ENCODE assay signal across 9 mouse cellular contexts in the genomic region with DNA sequence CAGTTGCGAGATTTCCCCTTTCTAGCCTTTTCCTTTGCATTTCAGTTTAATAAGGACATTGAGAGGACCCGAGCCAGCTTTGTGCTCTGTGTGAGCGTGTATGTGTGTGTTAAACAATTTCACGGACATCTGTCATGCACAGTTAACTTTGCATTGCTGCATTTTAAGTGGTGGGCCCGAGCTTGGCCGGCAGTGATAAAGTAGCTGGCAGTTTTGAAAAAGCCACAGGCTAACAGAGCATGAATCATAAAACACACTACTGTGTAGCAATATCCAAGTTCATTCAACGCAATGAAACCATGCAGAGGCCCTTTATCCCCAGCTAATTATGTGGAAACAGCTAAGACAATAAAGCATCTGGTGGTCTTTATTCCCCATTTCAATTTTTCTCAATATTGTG.
DNase-seq lines count a peak whose midpoint lies in the region; ATAC-seq and TF ChIP-seq lines count a peak whose summit lies in the region.
"Had no signal": no experiment of that assay in that cellular context is flagged by ENCODE, and none has a peak within 500 bp of the region (broad histone marks: within the 10 kb centered on the region; RNA-seq: fewer than 3 reads in every experiment).

No protein-coding gene starts in this region.

- H3K4me3 ChIP-seq in kidney, embryonic 14.5 days (ENCODE audit: low read length): peak overlapping the region; percentile 9; the same call in 1 of the 2 replicates
- H3K4me3 ChIP-seq in kidney, adult 2 months (ENCODE audit: insufficient read depth, low read depth, low read length): no peak overlapping the region
- H3K4me3 ChIP-seq in embryonic facial prominence, embryonic 10.5 days: peak overlapping the region; percentile 31; the same call in 1 of the 2 replicates
- no peak overlapping the region for H3K4me3 ChIP-seq in hindbrain, embryonic 13.5 days
- H3K4me3 ChIP-seq in midbrain, embryonic 15.5 days: no peak overlapping the region

- no peak overlapping the region for H3K27ac ChIP-seq in kidney, embryonic 14.5 days (ENCODE audit: low read depth, low read length)
- no peak overlapping the region for H3K27ac ChIP-seq in kidney, adult 2 months (ENCODE audit: insufficient read depth, low read depth, low read length)
- H3K27ac ChIP-seq in embryonic facial prominence, embryonic 10.5 days (replicated peaks): no peak overlapping the region
- H3K27ac ChIP-seq in hindbrain, embryonic 13.5 days: no peak overlapping the region
- H3K27ac ChIP-seq in midbrain, embryonic 15.5 days: no peak overlapping the region

- peak overlapping the region; percentile 32 for H3K4me2 ChIP-seq in kidney, embryonic 14.5 days (replicated peaks; ENCODE audit: low read depth, low read length)
- peak overlapping the region; percentile 19; the same call in 1 of the 2 replicates for H3K4me2 ChIP-seq in hindbrain, embryonic 13.5 days
- H3K4me2 ChIP-seq in midbrain, embryonic 15.5 days: 0 out of 2 replicates have a peak overlapping the region, but pooled peaks have one; percentile 8

- ATAC-seq in kidney, embryonic 14.5 days (ENCODE audit: low FRiP score, low TSS enrichment): peak; percentile 20; the same call in 1 of the 2 replicates
- peak; percentile 75 for ATAC-seq in hindbrain, embryonic 13.5 days (ENCODE audit: low FRiP score)
- peak; percentile 71 for ATAC-seq in midbrain, embryonic 15.5 days (replicated peaks)

- no peak for DNase-seq in kidney, adult 2 months
- DNase-seq in embryonic facial prominence, embryonic 10.5 days (ENCODE audit: low spot score): no peak
- no peak for DNase-seq in adipocyte (ENCODE audit: low spot score)
- DNase-seq in gastrocnemius, postnatal 10 days: no peak
- no peak for DNase-seq in lung, postnatal 25 days (ENCODE audit: low spot score)
- DNase-seq: right cerebral cortex, postnatal 4 days had no signal

- H3K27me3 ChIP-seq in kidney, embryonic 14.5 days (ENCODE audit: control insufficient read depth, insufficient read depth, low read length): peaks cover 7% of the 10 kb centered on the region; the same call in 1 of the 2 replicates
- H3K27me3 ChIP-seq in kidney, adult 2 months (replicated peaks; ENCODE audit: control insufficient read depth, insufficient read depth, low read length): no peaks in the 10 kb centered on the region; the same call in 1 of the 2 replicates
- peaks cover 99% of the 10 kb centered on the region for H3K27me3 ChIP-seq in embryonic facial prominence, embryonic 10.5 days (replicated peaks; ENCODE audit: low read depth, poor library complexity, severe bottlenecking)
- peaks cover 98% of the 10 kb centered on the region for H3K27me3 ChIP-seq in hindbrain, embryonic 13.5 days
- peaks cover 94% of the 10 kb centered on the region for H3K27me3 ChIP-seq in midbrain, embryonic 15.5 days (replicated peaks)

- H3K9ac ChIP-seq in kidney, embryonic 14.5 days (ENCODE audit: low read depth, low read length): no peak overlapping the region
- H3K9ac ChIP-seq in hindbrain, embryonic 13.5 days: no peak overlapping the region
- no peak overlapping the region for H3K9ac ChIP-seq in midbrain, embryonic 15.5 days

- no peak for TF ChIP-seq CTCF in kidney, adult 2 months (conservative IDR thresholded peaks at IDR 0.05; ENCODE audit: insufficient read depth, insufficient read length, low read depth, low read length)

- 0 out of 2 replicates have a peak, but pooled peaks cover 10% of the 10 kb centered on the region for H3K4me1 ChIP-seq in kidney, embryonic 14.5 days (ENCODE audit: control insufficient read depth, insufficient read depth, low read length)
- H3K4me1 ChIP-seq in kidney, adult 2 months (ENCODE audit: control insufficient read depth, insufficient read depth, low read length): peaks cover 11% of the 10 kb centered on the region
- H3K4me1 ChIP-seq in embryonic facial prominence, embryonic 10.5 days: peaks cover 39% of the 10 kb centered on the region
- H3K4me1 ChIP-seq in hindbrain, embryonic 13.5 days (replicated peaks): peaks cover 38% of the 10 kb centered on the region
- H3K4me1 ChIP-seq in midbrain, embryonic 15.5 days: peaks cover 20% of the 10 kb centered on the region

- no peak for TF ChIP-seq POLR2A in kidney, adult 2 months (IDR thresholded peaks at IDR 0.05; ENCODE audit: low read depth, low read length)

- no peaks in the 10 kb centered on the region for H3K9me3 ChIP-seq in kidney, embryonic 14.5 days (ENCODE audit: control insufficient read depth, low read length)
- H3K9me3 ChIP-seq in embryonic facial prominence, embryonic 10.5 days: no peaks in the 10 kb centered on the region
- no peaks in the 10 kb centered on the region for H3K9me3 ChIP-seq in hindbrain, embryonic 13.5 days
- H3K9me3 ChIP-seq in midbrain, embryonic 15.5 days: no peaks in the 10 kb centered on the region

- H3K36me3 ChIP-seq in kidney, embryonic 14.5 days (ENCODE audit: control insufficient read depth, insufficient read depth, low read length): no peaks in the 10 kb centered on the region
- no peaks in the 10 kb centered on the region for H3K36me3 ChIP-seq in kidney, adult 2 months (ENCODE audit: control insufficient read depth, insufficient read depth, low read length)
- H3K36me3 ChIP-seq in embryonic facial prominence, embryonic 10.5 days (replicated peaks): no peaks in the 10 kb centered on the region
- no peaks in the 10 kb centered on the region for H3K36me3 ChIP-seq in hindbrain, embryonic 13.5 days
- no peaks in the 10 kb centered on the region for H3K36me3 ChIP-seq in midbrain, embryonic 15.5 days (replicated peaks)

- 10% methylated on average over 7 of the region's 7 CpGs for WGBS in kidney, embryonic 14.5 days
- WGBS in kidney, adult 2 months: 12% methylated on average over 7 of the region's 7 CpGs
- WGBS in embryonic facial prominence, embryonic 10.5 days: 16% methylated on average over 7 of the region's 7 CpGs
- 5% methylated on average over 7 of the region's 7 CpGs for WGBS in hindbrain, embryonic 13.5 days
- WGBS in midbrain, embryonic 15.5 days: 4% methylated on average over 7 of the region's 7 CpGs

Comparison
In these comparisons a context has a peak if more than half of its experiments do, and no peak if none do; other contexts are left out.
1. H3K4me3 ChIP-seq: peak in kidney, embryonic 14.5 days (single experiment) and embryonic facial prominence, embryonic 10.5 days (single experiment); none in kidney, adult 2 months (single experiment), hindbrain, embryonic 13.5 days (single experiment) and midbrain, embryonic 15.5 days (single experiment).
2. ATAC-seq: peak in every context shown above with its lines; median percentile 75 in hindbrain, embryonic 13.5 days; 71 in midbrain, embryonic 15.5 days; 20 in kidney, embryonic 14.5 days.
3. Peak in every context shown above with its lines, with median percentiles within 50 percentile points of each other: H3K4me2 ChIP-seq.